Mouse (Mus musculus) left cerebral cortex, adult 6 months (tissue): Measurements from ENCODE around the gene Olfr1366. TPM values are rescaled to one million over a fixed set of nuclear protein-coding genes. Genes with fewer than 3 reads are reported as not detected.

ENCODE experiments used
- long read RNA-seq, 2 experiments: library from polyadenylated mRNA; unstranded; transcript quantifications; one replicate each; pipeline ENCODE4 v2.0.0; 2019 to 2020
- polyA plus RNA-seq: library from polyadenylated mRNA; unstranded; fragments of <200 nt; fragmentation: Nextera tagmentation; gene quantifications from 2 replicates; pipeline ENCODE4 v1.2.3, GENCODE M21; 2021

Olfr1366 gene
- polyA plus RNA-seq = 0.09 TPM in 1 of 2 replicates, not detected in the other
- long read RNA-seq, experiment 1 = 0 reads
- long read RNA-seq, experiment 2 = 0 reads

GRCm38 (mm10) chr13:21542708-21543107 is at the start of gene Olfr1366:
Olfr1366 (minus strand) TSS chr13:21542808.

GRCm38 (mm10) chr13:21581659-21582058 is 39.1 kb upstream of the Olfr1366 start, which contains the start of gene Olfr1364:
Olfr1364 (minus strand) TSS chr13:21581759.

GRCm38 (mm10) chr13:21559793-21560192 is 17.2 kb upstream of the Olfr1366 start, which contains the start of gene Olfr1535:
Olfr1535 (minus strand) TSS chr13:21559893.

GRCm38 (mm10) chr13:21530781-21531201 is 11.8 kb downstream of the Olfr1366 start, which contains the start of gene Zkscan8:
Zkscan8 (minus strand) TSS chr13:21531120.

GRCm38 (mm10) chr13:21501182-21501581 is 41.4 kb downstream of the Olfr1366 start, which contains the start of gene Gm11273:
Gm11273 (minus strand) TSS chr13:21501418.

GRCm38 (mm10) chr13:21495080-21495479 is 47.5 kb downstream of the Olfr1366 start, which contains the start of gene AK157302:
AK157302 (plus strand) TSS chr13:21495223.

Other genes with a start within 250 kb of the Olfr1366 start
- 1.8 TPM in 2 replicates for gene Gpx6, start 230.7 kb downstream of the Olfr1366 start, polyA plus RNA-seq
- gene Olfr1367, start 195.9 kb downstream of the Olfr1366 start, polyA plus RNA-seq = not detected in 2 replicates
- 5.0 and 5.1 TPM in 2 replicates for gene Zscan12, start 180.0 kb downstream of the Olfr1366 start, polyA plus RNA-seq
- gene Zkscan3, start 140.1 kb downstream of the Olfr1366 start, polyA plus RNA-seq = 11.1 and 12.4 TPM in 2 replicates
- 1.2 TPM in 2 replicates for gene Pgbd1, start 101.8 kb downstream of the Olfr1366 start, polyA plus RNA-seq
- gene Zscan26, start 89.1 kb downstream of the Olfr1366 start, polyA plus RNA-seq = 52.8 and 74.6 TPM in 2 replicates
- 1.5 TPM in 2 replicates for gene Nkapl, start 74.3 kb downstream of the Olfr1366 start, polyA plus RNA-seq
- 3.1 and 3.4 TPM in 2 replicates for gene Zkscan4, start 63.9 kb downstream of the Olfr1366 start, polyA plus RNA-seq
- 3.9 TPM in 1 of 2 replicates, not detected in the other for gene Gm10065, start 63.4 kb downstream of the Olfr1366 start, polyA plus RNA-seq
- gene AK157302, start 47.6 kb downstream of the Olfr1366 start, polyA plus RNA-seq = 1.5 and 2.0 TPM in 2 replicates
- 13.2 and 14.1 TPM in 2 replicates for gene Gm11273, start 41.4 kb downstream of the Olfr1366 start, polyA plus RNA-seq
- 3.0 and 3.3 TPM in 2 replicates for gene Zkscan8, start 11.7 kb downstream of the Olfr1366 start, polyA plus RNA-seq
- gene Olfr1535, start 17.1 kb upstream of the Olfr1366 start, polyA plus RNA-seq = 0.06 TPM in 1 of 2 replicates, not detected in the other
- gene Olfr1364, start 39.0 kb upstream of the Olfr1366 start, polyA plus RNA-seq = not detected in 2 replicates
- not detected in 2 replicates for gene Olfr1362, start 71.2 kb upstream of the Olfr1366 start, polyA plus RNA-seq
- not detected in 2 replicates for gene Olfr11, start 99.7 kb upstream of the Olfr1366 start, polyA plus RNA-seq
- not detected in 2 replicates for gene Olfr1361, start 120.6 kb upstream of the Olfr1366 start, polyA plus RNA-seq
- not detected in 2 replicates for gene Olfr1360, start 134.6 kb upstream of the Olfr1366 start, polyA plus RNA-seq
- gene Olfr1359, start 155.3 kb upstream of the Olfr1366 start, polyA plus RNA-seq = not detected in 2 replicates
- not detected in 2 replicates for gene Hist1h2bl, start 173.3 kb upstream of the Olfr1366 start, polyA plus RNA-seq
- gene Hist1h2ai, start 173.6 kb upstream of the Olfr1366 start, polyA plus RNA-seq = not detected in 2 replicates
- not detected in 2 replicates for gene Hist1h3h, start 174.9 kb upstream of the Olfr1366 start, polyA plus RNA-seq
- not detected in 2 replicates for gene Hist1h2bm, start 179.2 kb upstream of the Olfr1366 start, polyA plus RNA-seq
- gene Hist1h4j, start 192.3 kb upstream of the Olfr1366 start, polyA plus RNA-seq = 0.83 and 0.92 TPM in 2 replicates
- gene Hist1h4k, start 207.7 kb upstream of the Olfr1366 start, polyA plus RNA-seq = 0.70 and 3.0 TPM in 2 replicates
- 1.8 TPM in 1 of 2 replicates, not detected in the other for gene Hist1h2ak, start 211.0 kb upstream of the Olfr1366 start, polyA plus RNA-seq
- gene Hist1h2bn, start 211.3 kb upstream of the Olfr1366 start, polyA plus RNA-seq = 1.0 and 2.3 TPM in 2 replicates
- gene Hist1h1b, start 237.8 kb upstream of the Olfr1366 start, polyA plus RNA-seq = 0.59 and 0.97 TPM in 2 replicates
- 1.7 and 2.9 TPM in 2 replicates for gene Hist1h3i, start 240.6 kb upstream of the Olfr1366 start, polyA plus RNA-seq
- gene Hist1h2an, start 244.4 kb upstream of the Olfr1366 start, polyA plus RNA-seq = 2.4 TPM in 1 of 2 replicates, not detected in the other
- gene Hist1h2bp, start 244.7 kb upstream of the Olfr1366 start, polyA plus RNA-seq = not detected in 2 replicates